ENCODE assay signal across 36 mouse cellular contexts in genomic region chr3:67852397-67852796, GRCm38 (mm10). TPM values are rescaled to one million over a fixed set of nuclear protein-coding genes. Genes with fewer than 3 reads are reported as not detected.
"Had no signal": no experiment of that assay in that cellular context is flagged by ENCODE, and none has a peak within 500 bp of the region (broad histone marks: within the 10 kb centered on the region; RNA-seq: fewer than 3 reads in every experiment).

No protein-coding gene starts in this region.

- DNase-seq: gastrocnemius, adult 2 months; gastrocnemius, postnatal 10 days; gastrocnemius, postnatal 25 days; heart, adult 18-20 months; heart, postnatal 10 days; heart, postnatal 36 days; kidney, adult 11 months; kidney, adult 2 months; kidney, adult 9 months; kidney, postnatal 14 days; kidney, postnatal 36 days; layer of hippocampus, adult 9-11 months; layer of hippocampus, postnatal 36 days; left cerebral cortex, postnatal 4 days had no signal

- H3K27ac ChIP-seq: gastrocnemius, adult 2 months; heart, embryonic 10.5 days; hindbrain, embryonic 13.5 days; hindbrain, embryonic 15.5 days; hindbrain, postnatal 0 days; kidney, embryonic 15.5 days; kidney, postnatal 0 days; limb, embryonic 13.5 days; limb, embryonic 15.5 days; liver, embryonic 12.5 days; liver, embryonic 14.5 days had no signal

- H3K4me3 ChIP-seq: gastrocnemius, adult 2 months; heart, embryonic 10.5 days; heart, embryonic 12.5 days; hindbrain, embryonic 13.5 days; hindbrain, embryonic 15.5 days; kidney, embryonic 15.5 days; limb, embryonic 13.5 days; limb, embryonic 15.5 days; liver, embryonic 12.5 days had no signal

RNA-seq across cellular contexts. Expression of gene Iqcj, which starts 39.6 kb away (rescaled TPM):
- total RNA-seq: gastrocnemius, adult 2 months; gastrocnemius, postnatal 10 days; gastrocnemius, postnatal 25 days; gastrocnemius, postnatal 4 days; granulocyte monocyte progenitor cell, adult 5-6 weeks; heart, adult 18-20 months; heart, adult 8-10 months; heart, postnatal 10 days; heart, postnatal 36 days; hematopoietic stem cell, adult 5-6 weeks; liver, adult 2 months had no signal
- polyA plus RNA-seq: heart, embryonic 10.5 days; heart, embryonic 12.5 days; heart, embryonic 14.5 days; heart, embryonic 16.5 days; hindbrain, embryonic 11.5 days; intestine, embryonic 14.5 days; kidney, adult 2 months; kidney, embryonic 15.5 days; kidney, postnatal 0 days; large intestine, adult 2 months; liver, adult 2 months; liver, embryonic 12.5 days; liver, embryonic 14.5 days had no signal

RNA-seq across cellular contexts. Expression of gene Iqschfp, which starts 39.6 kb away (rescaled TPM):
- total RNA-seq: gastrocnemius, adult 2 months; gastrocnemius, postnatal 10 days; gastrocnemius, postnatal 25 days; gastrocnemius, postnatal 4 days; granulocyte monocyte progenitor cell, adult 5-6 weeks; heart, adult 18-20 months; heart, adult 8-10 months; heart, postnatal 10 days; heart, postnatal 36 days; hematopoietic stem cell, adult 5-6 weeks; liver, adult 2 months had no signal
- polyA plus RNA-seq: heart, embryonic 10.5 days; heart, embryonic 12.5 days; heart, embryonic 14.5 days; heart, embryonic 16.5 days; intestine, embryonic 14.5 days; intestine, embryonic 16.5 days; kidney, adult 2 months; kidney, embryonic 15.5 days; large intestine, adult 2 months; limb, embryonic 13.5 days; liver, adult 2 months; liver, embryonic 12.5 days; liver, embryonic 14.5 days had no signal
